Mouse (Mus musculus) limb, embryonic 10.5 days (tissue): Measurements from ENCODE around the gene Wdr53. TPM values are rescaled to one million over a fixed set of nuclear protein-coding genes. Genes with fewer than 3 reads are reported as not detected.
"Not testable (repeated sequence)": the region's sequence is repeated elsewhere in the genome, so short reads cannot be mapped to it uniquely, and the experiment has no call there.

Experiments
- DNase-seq: peaks from one replicate; pipeline ENCODE4 v3.0.0-alpha.2; 2017; ENCODE audit warnings: low spot score
- H3K27ac ChIP-seq: fragments of 300-500 bp; sonication (generic); 2 replicates; pipeline ENCODE4 v1.5.1; 2016; ENCODE audit warnings: mild to moderate bottlenecking
- H3K27me3 ChIP-seq: fragments of 300-500 bp; sonication (generic); 2 replicates; pipeline ENCODE4 v1.6.1; 2016; ENCODE audit warnings: low read depth, mild to moderate bottlenecking; ENCODE audit not compliant: poor library complexity, severe bottlenecking
- H3K36me3 ChIP-seq: fragments of 300-500 bp; sonication (generic); 2 replicates; pipeline ENCODE4 v1.6.1; 2016; ENCODE audit warnings: mild to moderate bottlenecking, moderate library complexity
- H3K4me1 ChIP-seq: fragments of 300-500 bp; sonication (generic); 2 replicates; pipeline ENCODE4 v1.6.1; 2016
- H3K4me3 ChIP-seq: fragments of 300-500 bp; sonication (generic); 2 replicates; pipeline ENCODE4 v1.5.1; 2016; ENCODE audit warnings: mild to moderate bottlenecking, moderate library complexity
- H3K9me3 ChIP-seq: fragments of 300-500 bp; sonication (generic); replicated peaks from 2 replicates; pipeline ENCODE4 v1.6.1; 2016; ENCODE audit warnings: mild to moderate bottlenecking
- WGBS: fragments of 180-500 bp; shearing (Covaris S2); methylation state at CpG from one replicate; pipeline ENCODE4 v1.1.7; 2016; 5-methylcytosine and 5-hydroxymethylcytosine counted together
- polyA plus RNA-seq: library from polyadenylated mRNA; unstranded; fragments of >200 nt; fragmentation: Nextera tagmentation; extraction: Ambion mirVana; gene quantifications from 2 replicates; pipeline ENCODE4 v1.2.1, GENCODE M21; 2016

Gene Wdr53
- polyA plus RNA-seq, 1 experiment from 2014 or later: 20.8 TPM

- no peaks in the 10 kb centered on the region for H3K9me3 ChIP-seq
- H3K36me3 ChIP-seq: peaks cover 18% of the 10 kb centered on the region
- WGBS: 81% methylated on average over 3 of the region's 3 CpGs
- peaks cover 20% of the 10 kb centered on the region for H3K4me1 ChIP-seq
- H3K4me3 ChIP-seq: no peak overlapping the region
- no peak overlapping the region for H3K27ac ChIP-seq
- no peak for DNase-seq
- H3K27me3 ChIP-seq: no peaks in the 10 kb centered on the region
These were observed 3.1 kb upstream of the Wdr53 start for GRCm38 (mm10) chr16:32243901-32244300.

GRCm38 (mm10) chr16:32246351-32246791, 656 bp upstream of the Wdr53 start:
- DNase-seq: peak; percentile 73
- no peaks in the 10 kb centered on the region for H3K27me3 ChIP-seq
- H3K9me3 ChIP-seq: no peaks in the 10 kb centered on the region
- H3K36me3 ChIP-seq: peaks cover 7% of the 10 kb centered on the region; the same call in 1 of the 2 replicates
- WGBS: under 1% methylated on average over 36 of the region's 41 CpGs
- H3K4me3 ChIP-seq: peak overlapping the region; percentile 93
- H3K4me1 ChIP-seq: peaks cover 20% of the 10 kb centered on the region
- H3K27ac ChIP-seq: peak overlapping the region; percentile 95

GRCm38 (mm10) chr16:32264225-32264624, 17.2 kb downstream of the Wdr53 start:
- not testable (repeated sequence) for H3K9me3 ChIP-seq, H3K36me3 ChIP-seq, H3K27me3 ChIP-seq, H3K27ac ChIP-seq, H3K4me3 ChIP-seq, DNase-seq, H3K4me1 ChIP-seq
- 82% methylated on average over 2 of the region's 2 CpGs for WGBS

GRCm38 (mm10) chr16:32271291-32271690, 24.3 kb downstream of the Wdr53 start, which contains the start of gene Smco1:
Gene Smco1 (plus strand): TSS chr16:32271468.
- no peak for DNase-seq
- no peaks in the 10 kb centered on the region for H3K4me1 ChIP-seq
- no peak within 1 kb of the TSS for H3K4me3 ChIP-seq
- no peaks in the 10 kb centered on the region for H3K9me3 ChIP-seq
- H3K27me3 ChIP-seq: no peaks in the 10 kb centered on the region
- 88% methylated on average over 11 of the region's 11 CpGs for WGBS
- H3K27ac ChIP-seq: no peak within 1 kb of the TSS
- no peaks in the 10 kb centered on the region for H3K36me3 ChIP-seq

GRCm38 (mm10) chr16:32273338-32273737, 26.3 kb downstream of the Wdr53 start:
- Histone ChIP-seq H3K4me3 (no peak overlapping the region), H3K27me3 (no peaks in the 10 kb centered on the region), H3K27ac (no peak overlapping the region), H3K9me3 (no peaks in the 10 kb centered on the region), H3K36me3 (no peaks in the 10 kb centered on the region), H3K4me1 (peaks cover 6% of the 10 kb centered on the region)
- DNase-seq: peak; percentile 37
- 49% methylated on average over 9 of the region's 9 CpGs for WGBS

GRCm38 (mm10) chr16:32275041-32275440, 28.0 kb downstream of the Wdr53 start:
- H3K9me3 ChIP-seq: no peaks in the 10 kb centered on the region; the same call in 1 of the 2 replicates
- WGBS: 87% methylated on average over 6 of the region's 6 CpGs
- peaks cover 19% of the 10 kb centered on the region for H3K4me1 ChIP-seq
- no peaks in the 10 kb centered on the region for H3K27me3 ChIP-seq
- peaks cover 11% of the 10 kb centered on the region for H3K36me3 ChIP-seq
- H3K27ac ChIP-seq: no peak overlapping the region
- no peak overlapping the region for H3K4me3 ChIP-seq
- DNase-seq: no peak

- DNase-seq: no peak
- Histone ChIP-seq H3K4me1 (peaks cover 21% of the 10 kb centered on the region), H3K27ac (no peak overlapping the region), H3K4me3 (no peak overlapping the region), H3K27me3 (no peaks in the 10 kb centered on the region), H3K36me3 (peaks cover 19% of the 10 kb centered on the region), H3K9me3 (no peaks in the 10 kb centered on the region; the same call in 1 of the 2 replicates)
- 73% methylated on average over 1 of the region's 1 CpGs for WGBS
These were observed 28.8 kb downstream of the Wdr53 start for GRCm38 (mm10) chr16:32275830-32276229.

- Histone ChIP-seq H3K27ac (peak within 1 kb of the TSS; percentile 98), H3K9me3 (no peaks in the 10 kb centered on the region; the same call in 1 of the 2 replicates), H3K36me3 (peaks cover 35% of the 10 kb centered on the region), H3K27me3 (no peaks in the 10 kb centered on the region), H3K4me3 (peak within 1 kb of the TSS; percentile 91), H3K4me1 (peaks cover 21% of the 10 kb centered on the region)
- WGBS: under 1% methylated on average over 75 of the region's 75 CpGs
- DNase-seq: peak; percentile 93
These were observed 30.6 kb downstream of the Wdr53 start, which contains the start of gene Rnf168 for GRCm38 (mm10) chr16:32277308-32278256. Gene Rnf168 (plus strand): TSS chr16:32277459.

GRCm38 (mm10) chr16:32278396-32278795, 31.4 kb downstream of the Wdr53 start:
- Histone ChIP-seq H3K9me3 (no peaks in the 10 kb centered on the region; the same call in 1 of the 2 replicates), H3K4me1 (peaks cover 21% of the 10 kb centered on the region), H3K4me3 (peak overlapping the region; percentile 91), H3K36me3 (peaks cover 43% of the 10 kb centered on the region), H3K27ac (peak overlapping the region; percentile 98), H3K27me3 (no peaks in the 10 kb centered on the region)
- no peak for DNase-seq
- 66% methylated on average over 7 of the region's 7 CpGs for WGBS

- peaks cover 21% of the 10 kb centered on the region for H3K4me1 ChIP-seq
- WGBS: 96% methylated on average over 8 of the region's 8 CpGs
- DNase-seq: no peak
- H3K27me3 ChIP-seq: no peaks in the 10 kb centered on the region
- H3K27ac ChIP-seq: no peak overlapping the region
- H3K9me3 ChIP-seq: no peaks in the 10 kb centered on the region; the same call in 1 of the 2 replicates
- H3K4me3 ChIP-seq: peak overlapping the region; percentile 91; the same call in 1 of the 2 replicates
- peaks cover 62% of the 10 kb centered on the region for H3K36me3 ChIP-seq
These were observed 33.2 kb downstream of the Wdr53 start for GRCm38 (mm10) chr16:32280211-32280610.

GRCm38 (mm10) chr16:32282608-32283007, 35.6 kb downstream of the Wdr53 start:
- Histone ChIP-seq H3K9me3 (no peaks in the 10 kb centered on the region; the same call in 1 of the 2 replicates), H3K4me3 (no peak overlapping the region), H3K27ac (no peak overlapping the region), H3K36me3 (peaks cover 85% of the 10 kb centered on the region), H3K4me1 (peaks cover 16% of the 10 kb centered on the region), H3K27me3 (no peaks in the 10 kb centered on the region)
- no peak for DNase-seq

- H3K9me3 ChIP-seq: no peaks in the 10 kb centered on the region
- DNase-seq: no peak
- H3K4me1 ChIP-seq: no peaks in the 10 kb centered on the region
- no peak overlapping the region for H3K4me3 ChIP-seq
- H3K27ac ChIP-seq: no peak overlapping the region
- H3K27me3 ChIP-seq: no peaks in the 10 kb centered on the region
- 95% methylated on average over 4 of the region's 4 CpGs for WGBS
- H3K36me3 ChIP-seq: peaks cover 64% of the 10 kb centered on the region
These were observed 44.8 kb downstream of the Wdr53 start for GRCm38 (mm10) chr16:32291821-32292220.

- H3K4me3 ChIP-seq, H3K27ac ChIP-seq, H3K4me1 ChIP-seq, H3K9me3 ChIP-seq, DNase-seq, H3K27me3 ChIP-seq: not testable (repeated sequence)
- H3K36me3 ChIP-seq: peaks cover 62% of the 10 kb centered on the region
- WGBS: 95% methylated on average over 4 of the region's 4 CpGs
These were observed 52.6 kb downstream of the Wdr53 start for GRCm38 (mm10) chr16:32299617-32300016.
